Mouse (Mus musculus): ENCODE data around the gene Ankrd33b.

Gene Ankrd33b

DNA sequence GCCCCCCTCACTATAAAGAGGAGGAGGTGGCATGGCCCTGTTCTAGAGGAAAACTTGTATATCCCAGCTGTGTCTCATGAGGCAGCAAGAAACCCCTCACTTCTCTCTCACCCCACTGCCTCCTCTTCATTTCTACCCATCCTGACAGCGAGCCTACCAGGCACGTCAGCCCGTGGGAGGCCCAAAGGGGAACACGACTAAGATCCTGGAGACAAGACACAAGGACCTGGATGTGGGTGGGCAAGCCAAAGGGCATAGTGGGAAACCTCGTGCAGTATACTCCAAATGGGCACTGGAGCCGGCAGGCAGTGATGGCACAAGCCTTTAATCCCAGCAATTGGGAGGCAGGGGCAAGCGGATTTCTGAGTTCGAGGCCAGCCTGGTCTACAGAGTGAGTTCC is 1.0 kb upstream of the Ankrd33b start:
- no peak for DNase-seq (ENCODE audit: low read depth)

DNA sequence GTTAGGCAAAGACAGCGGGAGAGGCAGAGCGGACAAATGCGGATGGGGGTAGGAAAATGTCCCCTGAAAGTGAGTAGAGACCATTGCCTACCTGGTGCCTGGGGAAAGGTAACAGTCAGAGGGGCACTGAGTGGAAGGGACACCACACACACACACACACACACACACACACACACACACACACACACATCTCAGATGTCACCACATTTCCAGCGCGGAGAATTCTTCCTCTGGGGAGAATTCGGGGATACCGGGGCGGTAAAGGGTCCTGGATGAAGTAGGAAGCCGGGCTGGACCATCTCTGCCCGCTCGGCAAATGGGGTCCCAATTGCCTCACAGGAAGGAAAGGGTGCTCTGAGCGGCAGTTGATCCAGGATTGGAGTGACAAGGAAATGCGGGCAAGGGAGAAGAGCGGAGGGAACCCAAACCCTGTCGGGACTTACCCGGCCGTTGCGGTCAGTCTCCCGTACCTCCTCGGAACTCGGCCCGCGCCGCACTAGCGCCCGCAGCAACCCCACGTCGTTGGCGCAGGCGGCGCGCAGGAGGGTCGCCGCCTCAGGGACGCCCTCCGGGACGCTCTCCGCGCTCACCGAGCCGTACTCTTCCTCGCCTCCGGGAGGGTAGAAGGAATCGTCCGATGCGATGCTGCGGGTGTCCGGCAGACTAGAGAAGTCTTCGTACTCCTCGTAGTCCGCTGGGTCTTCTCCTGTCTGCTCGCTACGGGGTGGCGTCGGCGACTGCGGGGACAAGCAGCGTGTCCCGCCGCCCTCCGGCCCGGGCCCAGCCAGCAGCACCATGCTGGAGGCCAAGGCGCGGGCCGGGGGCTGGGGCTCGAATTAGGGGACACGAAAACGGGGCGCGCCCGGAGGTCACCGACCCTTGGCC is 688 bp downstream of the Ankrd33b start:
- DNase-seq (ENCODE audit: low read depth) = no peak

DNA sequence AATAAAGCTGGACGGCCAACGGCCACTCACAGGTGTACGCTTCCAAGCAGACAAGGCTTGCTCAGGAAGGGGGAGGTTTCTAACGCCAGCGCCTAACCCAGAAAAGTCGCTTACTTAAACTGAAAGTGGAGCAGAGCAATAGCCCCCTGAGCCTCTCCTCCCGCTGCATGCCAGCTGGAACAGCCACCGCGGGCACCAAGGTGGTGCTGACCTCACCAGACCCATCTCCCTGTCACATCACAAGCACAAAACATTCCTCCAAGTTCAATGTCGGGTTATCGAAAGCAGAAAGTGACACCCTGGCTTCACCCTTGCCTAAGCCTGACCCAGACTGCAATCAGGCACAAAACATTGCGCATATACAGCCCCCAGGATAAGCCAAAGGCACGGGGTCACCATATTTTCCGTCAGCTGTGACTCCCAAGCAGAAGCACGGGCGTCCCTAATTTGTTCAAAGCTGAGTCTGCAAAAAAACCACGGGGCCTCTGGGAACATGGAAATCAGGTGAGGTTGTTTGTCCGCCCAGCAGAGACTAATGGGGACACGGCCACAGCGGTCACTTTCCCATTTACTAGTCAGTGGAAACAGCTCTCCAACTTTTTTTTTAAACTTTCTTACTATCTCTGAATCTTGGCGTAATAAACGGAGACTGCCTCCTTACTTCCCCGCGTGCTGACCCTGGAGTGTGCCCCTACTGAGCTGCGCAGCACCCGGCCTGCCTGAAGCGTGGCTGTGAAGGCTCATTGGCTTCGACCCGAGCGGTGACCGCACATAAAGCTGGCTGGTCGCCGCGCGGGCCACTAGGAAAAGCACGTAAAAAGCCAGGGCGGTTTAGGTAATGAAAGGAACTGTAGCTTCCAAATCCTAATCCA is 1.6 kb downstream of the Ankrd33b start:
- no peak for DNase-seq (ENCODE audit: low read depth)

DNA sequence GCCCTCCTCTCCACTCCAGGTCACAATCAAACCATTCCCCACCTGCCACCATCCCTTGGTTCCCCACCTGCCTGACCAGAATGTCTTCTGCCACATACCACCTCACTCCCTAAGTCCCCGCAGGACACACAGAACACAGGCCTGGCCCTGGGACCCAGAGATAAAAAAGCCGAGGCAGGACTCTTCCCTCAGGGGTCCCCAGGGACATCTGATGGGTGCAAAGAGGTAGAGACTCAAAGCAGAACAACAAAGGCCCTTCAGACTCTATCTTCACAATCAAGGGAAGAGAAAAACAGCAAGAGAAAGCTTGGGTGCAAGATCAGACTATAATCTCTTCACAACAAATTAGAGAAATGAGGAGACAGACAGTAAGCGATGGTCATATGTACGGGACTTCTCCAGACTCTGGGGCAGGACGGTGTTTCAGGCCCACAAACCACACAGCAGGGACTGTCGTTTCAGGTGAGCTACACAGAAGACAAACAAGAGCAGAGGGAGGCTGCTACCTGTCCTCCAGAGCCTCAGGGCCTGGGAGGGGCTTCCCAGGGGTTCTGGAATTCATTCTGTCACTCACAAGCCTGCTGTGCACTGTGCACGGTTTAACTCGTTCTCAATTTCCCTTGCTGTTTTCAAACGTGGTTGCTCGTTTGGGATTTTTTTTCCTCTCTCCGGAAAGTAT is 2.3 kb downstream of the Ankrd33b start:
- no peak for DNase-seq (ENCODE audit: low read depth)

DNA sequence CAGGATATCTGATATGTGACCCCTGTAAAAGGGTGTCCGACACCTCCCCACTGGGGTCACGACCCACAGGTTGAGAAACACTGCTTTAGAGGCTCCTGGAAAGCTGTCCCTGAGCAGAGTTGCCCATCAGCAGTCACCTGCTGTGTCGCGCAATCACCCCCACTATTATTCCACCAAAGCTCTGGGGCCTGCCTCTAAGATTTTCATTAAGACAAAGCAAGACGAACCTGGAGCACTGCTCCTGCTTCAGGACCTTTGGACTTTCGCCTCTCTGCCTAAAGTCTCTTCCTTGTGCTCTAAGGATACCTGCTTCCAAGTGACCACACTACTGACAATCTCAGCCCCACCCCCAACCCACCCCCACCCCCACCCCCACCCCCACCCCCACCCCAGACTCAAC is 3.1 kb downstream of the Ankrd33b start:
- DNase-seq (ENCODE audit: low read depth) = no peak

DNA sequence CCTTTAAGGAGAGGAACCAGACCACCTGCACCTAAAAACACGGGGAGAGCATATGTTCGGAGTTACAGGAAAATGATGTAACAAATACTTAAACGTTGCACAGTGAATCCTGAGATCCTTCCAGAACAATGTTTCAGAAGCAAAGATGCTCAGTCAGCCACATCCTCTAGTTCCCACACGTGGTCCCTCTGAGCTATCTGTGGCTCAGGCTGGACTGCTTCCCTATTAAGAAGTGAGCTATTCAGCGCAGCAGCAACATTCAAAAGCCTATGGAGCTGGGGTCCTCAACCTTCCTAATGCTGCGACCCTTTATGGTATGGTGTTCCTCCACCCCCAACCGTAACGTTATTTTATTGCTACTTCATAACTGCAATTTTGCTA is 3.6 kb downstream of the Ankrd33b start:
- no peak for DNase-seq (ENCODE audit: low read depth)

DNA sequence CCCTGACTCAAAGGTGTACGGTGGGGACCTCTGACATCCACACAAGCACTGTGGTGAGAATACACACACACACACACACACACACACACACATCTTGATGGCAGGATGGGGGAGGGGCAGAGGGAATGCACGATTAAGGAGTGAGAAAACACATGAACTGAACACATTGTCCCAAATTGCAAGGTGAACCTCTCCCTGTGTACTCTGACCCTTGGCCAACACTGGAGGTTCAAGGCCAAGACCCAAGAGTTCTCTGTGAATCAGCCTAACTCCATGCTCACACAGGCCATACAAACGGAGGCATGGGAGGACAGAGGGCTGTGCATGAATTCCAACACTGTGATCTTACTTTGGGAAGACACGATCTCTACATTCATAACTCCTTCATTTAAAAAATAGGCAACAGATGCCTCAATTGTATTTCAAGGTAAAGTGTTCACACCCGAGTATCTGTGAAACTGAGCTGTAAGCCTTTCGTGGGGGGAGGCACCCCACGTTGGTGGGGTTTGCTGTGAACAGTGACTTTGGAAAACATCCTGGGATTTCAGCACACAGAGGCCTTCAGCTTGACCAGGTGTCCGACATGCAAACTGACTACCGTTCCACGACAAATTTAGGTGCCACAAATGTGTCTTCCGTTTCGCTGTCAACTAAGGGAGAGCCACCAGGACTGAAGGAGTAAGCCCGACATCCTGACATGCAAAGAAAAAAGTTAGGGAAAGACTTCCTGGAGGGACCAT is 4.1 kb downstream of the Ankrd33b start:
- DNase-seq (ENCODE audit: low read depth) = no peak

DNA sequence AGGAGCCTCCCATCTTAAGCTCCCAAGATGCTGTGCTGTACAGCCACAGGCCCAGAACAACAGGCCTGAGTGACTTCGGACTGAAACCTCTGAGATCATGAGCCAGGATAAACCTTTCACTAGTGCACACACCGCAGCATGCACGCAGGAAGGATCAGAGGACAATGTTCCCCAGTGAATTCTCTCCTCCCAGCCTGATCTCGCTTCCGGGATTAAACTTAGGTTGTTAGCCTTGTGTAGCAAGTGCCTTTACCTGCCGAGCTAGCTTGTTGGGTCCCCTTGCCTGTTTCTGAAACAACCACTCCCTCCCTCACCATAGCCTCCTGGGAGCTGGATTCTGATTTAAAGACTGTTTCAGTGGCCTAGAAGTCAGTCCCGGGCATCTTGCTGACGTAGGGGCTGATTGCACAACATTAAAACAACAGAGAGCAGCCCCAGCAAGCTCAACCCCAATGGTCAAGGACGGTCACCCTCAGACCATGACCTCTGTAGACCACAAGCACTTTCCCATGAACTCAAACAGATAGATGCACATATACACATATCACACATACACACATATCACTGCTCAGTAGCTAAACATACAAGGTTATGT is 6.2 kb downstream of the Ankrd33b start:
- no peak for DNase-seq (ENCODE audit: low read depth)

DNA sequence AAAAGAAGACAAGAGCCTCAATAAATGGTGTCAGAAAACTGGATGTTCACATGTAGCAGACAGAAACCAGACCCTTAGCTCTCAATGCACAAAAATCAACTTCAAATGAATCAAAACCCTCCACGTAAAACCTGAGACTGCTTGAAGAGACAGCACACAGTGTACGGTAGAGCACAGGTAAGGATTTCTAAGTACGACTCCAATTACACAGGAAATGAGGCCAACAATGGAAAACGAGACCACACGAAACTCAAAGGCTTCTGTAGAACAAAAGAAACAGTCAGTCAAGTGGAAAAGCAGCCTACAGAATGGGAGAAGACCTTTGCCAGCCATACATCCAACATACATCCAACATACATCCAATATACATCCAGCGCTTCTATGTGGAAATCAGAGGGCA is 6.9 kb downstream of the Ankrd33b start:
- no peak for DNase-seq (ENCODE audit: low read depth)

DNA sequence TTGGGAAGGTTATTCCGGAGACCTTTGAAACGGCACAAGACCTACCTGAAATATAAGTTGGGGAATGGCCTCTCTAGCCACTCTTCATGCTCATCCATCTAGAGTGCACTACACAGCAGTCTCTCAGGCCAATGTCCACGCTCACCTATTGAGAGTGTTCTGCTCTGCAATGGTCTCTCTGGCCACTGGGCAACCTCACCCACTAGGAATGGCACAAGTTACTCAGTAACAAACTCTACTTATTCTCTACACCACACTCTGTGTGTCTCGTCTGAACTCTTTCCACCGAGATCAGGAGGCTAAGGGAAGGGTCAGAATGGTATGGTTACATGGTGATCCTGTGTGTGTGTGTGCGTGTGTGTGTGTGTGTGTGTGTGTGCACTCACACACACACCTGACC is 7.7 kb downstream of the Ankrd33b start:
- no peak for DNase-seq (ENCODE audit: low read depth)

DNA sequence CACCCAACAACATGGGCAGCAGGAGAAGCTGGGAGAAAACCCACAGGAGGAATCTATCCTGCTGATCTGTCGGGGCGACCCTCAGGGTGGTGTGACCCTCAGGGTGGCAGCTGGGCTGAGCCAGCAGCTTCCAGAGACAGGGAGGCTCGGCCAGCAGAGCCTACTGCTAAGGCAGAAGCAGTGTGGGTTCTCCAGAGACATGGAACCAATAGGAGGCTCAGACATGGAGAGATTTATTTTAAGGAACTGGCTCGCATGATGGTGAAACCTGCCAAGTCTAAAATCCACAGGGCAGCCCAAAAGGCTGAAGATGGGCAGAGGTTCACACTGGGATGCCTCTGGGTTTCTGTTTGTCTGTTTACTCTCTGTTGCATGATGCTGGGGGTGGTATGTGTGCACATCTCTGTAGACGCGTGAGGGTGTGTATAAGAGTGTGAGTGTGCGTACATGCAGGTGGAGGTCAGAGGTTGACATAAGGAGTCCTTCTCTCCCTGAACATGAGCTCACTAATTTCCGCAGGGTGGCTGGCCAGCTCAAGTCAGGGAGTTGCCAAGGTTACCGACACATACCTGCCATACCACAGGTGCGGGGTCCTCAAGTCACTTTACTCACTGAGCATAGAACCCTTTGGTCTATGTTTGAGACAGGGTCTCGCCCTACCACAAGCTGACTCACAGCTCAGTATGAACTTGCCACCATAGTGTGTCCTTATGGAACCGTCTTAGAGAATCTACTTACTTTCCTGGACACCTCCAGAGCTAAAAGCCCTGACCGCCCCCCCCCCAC is 14.8 kb downstream of the Ankrd33b start:
- DNase-seq (ENCODE audit: low read depth) = no peak

DNA sequence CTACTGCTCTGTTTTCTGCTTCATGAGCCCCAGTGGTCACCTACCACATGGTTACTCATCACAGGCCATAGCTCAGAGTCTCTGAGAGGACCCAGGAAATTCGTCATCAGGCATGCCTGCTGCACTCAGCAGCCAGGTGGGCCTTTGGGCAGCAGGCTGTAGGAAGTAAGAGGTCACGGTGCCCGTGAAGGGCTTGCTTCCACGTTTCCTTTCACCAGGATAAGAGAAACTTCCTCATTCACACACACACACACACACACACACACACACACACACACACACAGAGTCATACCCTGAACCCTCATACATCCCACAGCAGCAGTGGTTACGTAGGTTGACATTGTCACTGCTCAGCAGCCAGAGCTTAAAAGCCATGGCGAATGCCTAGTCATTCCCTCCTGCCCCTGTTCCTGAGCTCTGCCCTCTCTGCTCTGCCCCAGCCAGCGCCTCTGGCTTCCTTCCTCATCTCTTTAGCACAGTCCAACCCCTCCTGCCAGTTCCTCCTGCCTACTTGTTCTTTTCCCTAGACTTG is 17.6 kb downstream of the Ankrd33b start:
- DNase-seq (ENCODE audit: low read depth) = no peak

DNA sequence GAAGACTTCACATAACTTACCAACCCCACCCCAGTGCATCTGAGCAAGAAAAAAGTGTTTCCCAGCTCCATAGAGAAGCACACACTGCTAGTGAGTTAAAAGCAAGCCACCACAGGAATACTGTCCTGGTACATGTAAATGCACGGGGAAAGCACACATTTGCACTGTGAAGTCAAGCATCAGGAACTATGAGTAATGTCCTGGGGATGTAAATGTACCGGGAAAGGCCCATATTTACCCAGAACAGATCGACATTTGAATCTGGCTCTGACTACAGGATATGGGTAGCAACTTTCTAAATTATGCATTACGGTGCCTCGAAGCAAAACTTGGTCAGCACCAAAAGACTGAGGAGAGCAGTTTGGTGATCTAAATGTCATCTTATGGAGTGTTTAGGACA is 18.5 kb downstream of the Ankrd33b start:
- no peak for DNase-seq (ENCODE audit: low read depth)

DNA sequence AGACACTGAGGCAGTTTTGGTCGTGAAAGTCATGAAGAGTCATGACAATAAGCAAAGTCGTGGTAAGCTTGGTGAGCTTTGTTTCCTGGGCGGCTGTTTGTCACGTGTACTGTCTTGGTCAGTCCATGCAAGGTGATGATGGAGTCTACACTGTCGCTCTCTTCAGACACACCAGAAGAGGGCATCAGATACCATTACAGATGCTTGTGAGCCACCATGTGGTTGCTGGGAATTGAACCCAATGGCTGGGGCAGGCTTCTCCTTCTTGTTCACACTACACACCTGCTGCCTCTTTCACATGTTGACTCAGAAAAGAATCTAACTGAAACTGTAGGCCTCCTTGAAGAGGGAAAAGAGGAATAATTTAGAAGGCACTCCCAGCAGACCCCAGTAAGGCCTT is 19.3 kb downstream of the Ankrd33b start:
- DNase-seq (ENCODE audit: low read depth) = no peak

DNA sequence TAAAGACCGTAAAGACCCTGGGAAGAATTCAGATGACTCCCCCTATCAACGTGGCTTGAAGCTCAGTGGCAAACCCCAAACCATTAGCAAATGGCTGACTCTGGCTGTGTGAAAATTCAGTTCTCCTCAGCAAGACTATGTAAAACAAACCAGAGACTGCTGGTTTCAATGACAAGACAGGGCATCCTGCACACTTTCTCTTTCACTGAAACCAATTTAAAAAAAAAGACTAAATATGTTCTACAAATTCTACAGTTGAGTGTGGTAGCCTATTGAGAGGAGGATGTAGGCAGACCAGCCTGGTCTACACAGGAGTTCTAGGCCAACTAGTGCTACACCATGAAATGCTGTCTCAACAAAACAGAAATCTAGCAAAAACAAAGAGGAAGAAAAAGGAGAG is 21.0 kb downstream of the Ankrd33b start:
- no peak for DNase-seq (ENCODE audit: low read depth)

DNA sequence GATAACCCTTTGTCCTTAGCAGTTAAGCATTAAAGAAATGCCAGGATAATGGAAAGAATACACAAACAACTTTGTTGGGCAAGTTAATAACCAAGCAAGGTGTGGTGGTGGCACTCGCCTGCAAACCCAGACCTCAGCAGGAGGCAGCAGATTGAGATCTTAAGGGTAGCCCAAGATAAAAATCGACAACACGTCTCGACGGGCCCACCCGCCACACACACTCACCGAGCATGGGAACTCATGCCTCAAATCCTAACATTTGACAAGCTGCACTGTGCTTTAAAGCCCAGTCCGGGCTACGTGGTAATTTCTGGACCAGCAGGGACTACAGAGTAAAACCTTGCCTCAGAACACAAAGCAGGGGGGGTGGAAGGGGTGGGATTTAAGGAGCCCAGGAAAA is 22.2 kb downstream of the Ankrd33b start:
- DNase-seq (ENCODE audit: low read depth) = no peak

DNA sequence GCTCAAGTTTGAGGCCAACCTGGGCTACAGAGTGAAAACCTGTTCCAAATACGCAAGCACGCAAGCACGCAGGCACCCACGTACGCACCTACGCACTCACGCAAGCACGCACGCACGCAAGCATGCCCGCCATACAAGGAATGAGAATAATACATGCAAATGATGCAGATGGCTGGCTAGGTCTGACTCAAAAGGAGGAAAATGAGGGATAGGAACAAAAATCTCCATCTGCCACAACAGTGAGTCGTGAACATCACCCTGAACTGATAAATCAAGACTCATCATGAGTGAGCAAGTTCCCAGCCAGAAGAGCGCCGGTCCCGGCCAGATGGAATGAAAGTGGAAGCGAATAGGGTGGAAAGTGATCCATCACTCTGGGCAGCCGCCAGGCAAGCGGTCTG is 22.7 kb downstream of the Ankrd33b start:
- DNase-seq (ENCODE audit: low read depth) = no peak

DNA sequence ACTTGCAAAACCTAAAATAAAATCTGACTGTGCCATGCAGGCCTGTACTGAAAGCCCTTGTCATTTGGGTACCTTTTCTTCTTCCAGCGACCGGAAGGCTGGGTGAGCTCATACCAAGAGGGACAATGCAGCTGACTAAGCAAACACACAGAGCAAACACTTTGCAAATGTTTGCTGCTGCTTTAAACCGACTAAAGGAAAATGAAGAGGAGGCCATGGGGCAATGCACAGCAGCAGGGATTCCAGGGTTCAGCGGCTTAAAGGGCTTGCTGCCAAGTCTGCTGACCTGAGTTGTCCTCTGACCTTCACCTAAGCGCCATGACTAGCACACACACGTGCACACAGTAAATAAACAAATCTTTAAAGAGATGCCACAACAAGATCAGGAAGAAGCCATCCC is 23.9 kb downstream of the Ankrd33b start:
- DNase-seq (ENCODE audit: low read depth) = no peak

DNA sequence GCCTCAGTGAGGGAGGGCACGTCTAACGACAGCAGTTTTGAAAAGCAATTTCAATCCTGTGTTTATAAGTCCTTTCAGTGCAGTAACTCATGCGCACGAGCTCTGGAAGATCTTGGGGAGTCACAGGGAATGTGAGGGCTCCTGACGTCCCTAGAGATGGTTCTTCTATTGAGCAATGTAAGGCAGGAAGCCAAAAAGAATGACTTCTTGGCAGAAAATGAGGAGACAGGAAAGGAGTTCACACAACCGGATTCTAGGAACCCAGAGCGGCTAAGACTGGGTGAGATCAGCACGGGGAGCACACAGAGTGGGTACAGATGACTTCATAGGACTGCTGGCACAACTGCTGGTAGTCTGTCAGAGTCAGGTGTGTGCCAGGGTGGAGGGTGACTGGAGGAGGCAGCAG is 25.0 kb downstream of the Ankrd33b start:
- no peak for DNase-seq (ENCODE audit: low read depth)

DNA sequence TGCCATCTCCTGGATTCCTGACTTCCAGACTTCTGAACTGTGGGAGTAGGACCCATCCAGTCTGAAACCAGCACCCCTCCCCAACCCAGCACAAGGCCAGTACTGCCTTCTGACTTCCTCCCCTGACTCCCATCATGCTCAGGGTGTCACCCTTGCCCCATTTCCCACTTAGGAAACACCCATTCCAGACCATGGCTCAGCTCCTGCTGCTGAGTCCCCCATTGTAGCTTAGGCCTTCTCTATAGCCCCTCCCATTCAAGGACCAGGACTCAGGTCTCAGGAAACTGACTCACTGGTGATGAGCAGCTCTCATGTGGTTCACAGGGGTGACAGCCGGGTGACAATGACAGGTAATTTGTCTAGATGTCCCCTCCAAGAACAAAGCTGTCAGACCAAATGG is 25.5 kb downstream of the Ankrd33b start:
- no peak for DNase-seq (ENCODE audit: low read depth)
